Mouse (Mus musculus): ENCODE results near the gene Aknad1. TPM values are rescaled to one million over a fixed set of nuclear protein-coding genes. Genes with fewer than 3 reads are reported as not detected.

Gene Aknad1
- total RNA-seq (2021), result not detected

DNA sequence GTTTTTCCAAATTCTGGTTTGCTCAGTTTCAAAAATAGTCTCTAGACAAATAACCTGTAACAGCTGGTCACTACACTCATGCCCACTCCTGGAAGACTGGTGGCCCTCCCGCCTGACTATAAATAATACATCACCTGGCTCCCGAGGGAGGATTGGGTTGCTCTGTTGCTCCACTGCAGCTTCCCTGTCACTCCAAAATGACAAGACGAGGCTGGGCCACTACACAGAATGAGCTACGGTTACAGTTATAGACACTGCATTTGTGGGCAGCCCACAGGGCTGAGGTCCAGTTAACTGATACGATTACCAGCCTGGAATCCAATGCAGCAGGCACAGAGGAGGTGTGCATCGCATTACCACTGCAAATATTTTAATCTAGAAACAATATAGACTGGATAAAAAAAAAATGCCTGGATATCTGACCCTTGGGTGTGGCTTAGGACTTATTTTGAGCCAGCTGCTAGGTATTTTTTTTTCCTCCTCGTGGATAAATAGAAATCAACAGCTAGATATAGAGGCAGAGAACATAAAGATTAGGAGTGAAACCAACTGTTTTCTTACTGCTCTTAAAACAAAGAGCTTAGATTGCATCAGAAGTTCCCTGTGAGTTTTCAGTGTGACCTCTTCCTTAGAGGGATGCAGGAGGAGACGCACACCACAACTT lies at the start of gene Aknad1:
Gene Aknad1 (plus strand): TSS at position 614 of the 664 bp plus-strand sequence.
- intact Hi-C loops (cut with DNase I), result no loop called here
- DNase-seq (ENCODE audit: low spot score in 2 of 2), result no peak

DNA sequence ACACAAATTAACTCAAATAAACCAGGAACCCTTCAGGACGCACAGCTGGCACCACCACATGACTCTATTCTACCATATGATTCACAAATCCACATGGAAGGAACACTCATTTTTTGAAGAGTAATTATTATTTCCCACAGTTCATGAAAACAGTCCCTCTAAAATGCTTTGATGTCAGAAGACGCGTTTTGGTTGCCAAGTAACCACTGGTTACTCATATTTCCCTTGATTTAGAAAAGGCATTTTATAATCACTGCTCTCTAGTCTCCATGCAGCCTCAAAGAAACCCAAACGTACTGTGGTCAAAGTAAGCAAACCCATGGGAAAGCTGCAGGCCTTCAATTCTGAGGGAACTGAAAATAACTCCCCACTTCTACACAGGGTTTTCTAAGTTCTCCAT lies 49.5 kb upstream of the Aknad1 start:
- intact Hi-C loops (cut with DNase I), result no loop called here
- DNase-seq (ENCODE audit: low spot score in 2 of 2), result no peak

DNA sequence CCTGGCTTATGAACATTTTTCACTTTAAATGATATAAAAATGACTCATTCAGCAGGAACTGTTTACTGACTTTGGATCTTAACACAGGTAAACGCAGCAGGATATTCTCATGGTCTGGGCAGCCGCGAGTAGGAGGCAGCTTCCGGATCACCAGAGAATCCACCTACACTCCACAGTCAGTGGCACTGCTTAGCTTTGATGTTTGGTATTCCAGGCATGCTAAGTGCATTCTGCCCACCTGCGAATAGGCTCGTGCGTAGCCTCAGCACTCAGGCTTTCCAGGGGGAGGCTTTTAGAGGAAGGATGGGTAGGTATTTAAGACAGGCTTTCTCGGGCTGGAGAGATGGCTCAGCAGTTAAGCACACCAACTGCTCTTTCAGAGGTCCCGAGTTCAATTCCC lies 45.1 kb upstream of the Aknad1 start:
- peak; percentile 15 to 24 for DNase-seq (ENCODE audit: low spot score in 2 of 2)

DNA sequence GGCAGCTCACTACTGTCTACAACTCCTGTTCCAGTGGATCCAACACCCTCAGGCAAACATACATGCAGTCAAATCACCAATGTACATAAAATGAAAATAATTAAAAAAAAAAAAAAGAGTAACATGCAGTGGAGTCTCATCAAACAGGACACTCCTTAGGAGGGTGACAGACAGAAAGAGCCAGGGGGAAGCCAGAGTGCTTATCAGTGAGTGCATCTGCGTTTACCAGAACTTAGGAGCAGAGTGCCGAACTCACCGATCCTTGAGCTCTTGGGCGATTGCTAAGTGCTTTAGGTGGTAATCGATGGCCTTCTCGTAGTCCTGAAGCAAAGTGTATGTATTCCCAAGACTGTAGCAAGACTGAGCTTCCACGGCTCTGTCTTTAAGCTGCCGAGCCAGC lies 40.8 kb upstream of the Aknad1 start:
- intact Hi-C loops (cut with DNase I), result no loop called here

More for the DNA sequence above, 45.1 kb upstream of the Aknad1 start:
- intact Hi-C loops (cut with DNase I), result no loop called here

DNA sequence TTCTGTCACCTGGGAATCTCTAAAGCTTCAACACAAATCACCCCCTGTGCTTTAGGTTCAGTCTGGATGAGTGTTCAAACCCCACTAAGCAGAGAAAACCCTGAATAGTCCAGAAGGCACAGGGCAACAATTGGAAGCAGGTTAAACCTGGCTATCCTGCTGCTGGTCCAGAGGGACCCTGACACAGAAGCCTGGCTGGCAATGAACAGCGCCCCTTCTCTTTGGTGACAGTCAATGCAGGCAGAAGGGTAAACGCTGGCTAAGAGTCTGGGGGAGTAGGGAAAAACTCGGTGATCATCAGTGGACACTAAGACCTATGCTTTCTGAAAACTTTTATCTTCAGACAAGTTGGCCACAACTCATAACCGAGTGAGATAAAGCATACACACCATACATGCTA lies 39.7 kb upstream of the Aknad1 start:
- DNase-seq (ENCODE audit: low spot score in 2 of 2), result no peak
- intact Hi-C loops (cut with DNase I), result loop anchor here (2.0 to 10.0 kb wide), 2 partner anchors 71 to 215 kb away; partner anchors contain the start of gene Prpf38b

More for the DNA sequence above, 40.8 kb upstream of the Aknad1 start:
- DNase-seq (ENCODE audit: low spot score in 2 of 2), result no peak

DNA sequence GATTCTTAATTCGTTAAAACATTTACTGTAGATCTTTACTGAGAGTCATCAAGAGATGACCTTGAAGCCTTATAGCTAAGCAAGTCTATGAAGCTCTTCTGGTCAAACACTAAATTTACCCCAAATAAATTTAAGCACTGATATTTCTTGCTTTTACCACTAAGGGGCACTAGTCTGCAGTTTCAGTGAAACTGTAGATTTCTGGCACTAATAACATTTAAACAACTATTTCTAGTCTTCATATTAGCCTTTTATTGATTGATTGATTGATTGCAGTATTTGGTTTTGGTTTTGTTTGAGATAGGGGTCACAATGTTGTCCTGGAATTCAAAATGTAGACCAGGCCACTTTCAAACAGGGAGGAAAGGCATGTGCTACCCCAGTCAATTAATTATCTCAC lies 38.2 kb upstream of the Aknad1 start:
- intact Hi-C loops (cut with DNase I), result loop anchor here (2.0 to 10.0 kb wide), 2 partner anchors 70 to 214 kb away; partner anchors contain the start of gene Prpf38b

DNA sequence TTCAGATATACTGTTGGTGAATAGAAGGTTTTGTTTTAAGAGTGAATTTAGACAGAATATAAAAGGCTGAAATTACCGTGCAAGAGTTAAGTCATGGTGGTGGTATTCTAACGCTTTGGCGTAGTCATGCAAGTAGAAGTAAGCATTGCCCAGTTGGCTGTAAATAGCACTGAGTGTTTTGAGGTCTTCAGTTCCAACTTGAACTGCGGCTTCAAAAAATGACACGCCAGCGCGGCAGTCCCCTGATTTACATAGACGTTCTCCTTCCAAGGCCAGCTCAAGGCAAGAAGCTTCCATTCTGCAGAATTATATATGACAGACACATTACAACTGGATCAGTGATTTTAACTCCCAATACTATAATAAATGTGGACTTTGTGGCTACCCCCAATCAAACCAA lies 36.7 kb upstream of the Aknad1 start:
- no peak for DNase-seq (ENCODE audit: low spot score in 2 of 2)
- intact Hi-C loops (cut with DNase I), result loop anchor here (10.0 kb wide), 1 partner anchor 212 kb away; the partner anchor contains the start of gene Prpf38b

More for the DNA sequence above, 38.2 kb upstream of the Aknad1 start:
- DNase-seq (ENCODE audit: low spot score in 2 of 2), result no peak

DNA sequence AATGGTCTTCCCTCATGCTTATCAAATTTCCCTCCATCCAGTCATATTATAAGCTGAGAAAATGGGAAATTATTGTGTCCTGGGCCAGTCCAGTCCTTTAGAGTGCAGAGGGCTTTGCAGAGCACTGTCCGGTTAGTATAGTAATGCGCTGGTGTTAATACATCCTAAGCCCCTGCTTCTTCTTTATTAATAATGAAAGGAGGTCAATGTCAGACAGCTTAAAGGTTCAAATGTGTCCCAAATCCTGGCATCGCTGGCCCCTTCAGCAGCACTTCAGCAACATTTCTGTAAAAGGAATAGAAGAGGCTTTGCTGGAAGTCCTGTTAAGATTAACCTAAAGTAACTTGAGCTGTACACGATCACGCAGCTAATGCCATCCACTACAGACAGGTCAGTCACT lies 28.2 kb upstream of the Aknad1 start:
- intact Hi-C loops (cut with DNase I), result no loop called here
- DNase-seq (ENCODE audit: low spot score in 2 of 2), result no peak

DNA sequence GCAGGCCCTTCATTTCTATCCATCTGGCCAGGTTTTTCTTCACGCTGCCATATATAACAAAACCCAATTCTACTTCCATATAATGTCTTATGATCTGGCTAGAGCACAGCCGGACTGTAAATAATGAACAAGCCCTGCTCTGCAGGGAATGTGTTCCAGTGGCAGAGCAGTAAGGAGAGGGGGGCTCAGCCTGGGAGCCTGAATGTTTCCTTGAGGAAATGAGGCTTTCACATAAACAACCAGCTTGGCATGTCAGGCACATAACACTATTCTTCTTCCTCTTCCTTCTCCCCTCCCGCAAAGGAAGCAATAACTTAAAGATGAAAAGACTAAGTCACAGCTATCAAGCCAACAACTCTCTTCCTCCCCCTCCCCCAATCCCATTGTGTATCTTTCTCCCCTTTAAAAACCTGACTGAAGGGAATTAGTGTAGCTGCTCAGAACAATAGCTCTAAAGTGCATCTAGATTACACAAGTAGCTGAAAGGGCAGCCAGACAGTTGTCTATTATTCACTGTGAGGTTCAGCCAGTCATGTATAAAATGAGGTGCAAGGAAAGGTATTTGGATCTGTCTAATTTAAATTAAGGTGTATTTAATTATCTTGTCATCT lies 26.3 kb upstream of the Aknad1 start:
- DNase-seq (ENCODE audit: low spot score in 2 of 2), result no peak
- intact Hi-C loops (cut with DNase I), result no loop called here

DNA sequence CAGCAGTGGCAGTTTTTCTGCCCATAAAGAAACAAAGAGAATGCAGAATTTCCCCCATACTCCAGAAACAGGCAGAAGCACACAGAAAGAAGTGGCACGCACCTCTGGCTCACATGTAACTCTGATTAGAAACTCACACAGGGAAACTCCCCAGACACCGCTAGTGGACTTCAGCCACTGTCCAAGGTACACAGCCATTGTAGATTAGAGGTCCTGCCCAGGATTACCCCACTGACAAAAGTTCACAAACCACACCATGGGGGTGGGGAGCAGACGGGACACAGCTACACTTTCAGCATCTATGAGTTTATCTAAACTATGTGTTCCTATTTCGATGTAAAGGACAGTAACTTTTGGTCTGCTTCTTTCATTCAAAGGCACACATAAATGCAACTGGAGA lies 24.6 kb upstream of the Aknad1 start:
- intact Hi-C loops (cut with DNase I), result no loop called here
- no peak for DNase-seq (ENCODE audit: low spot score in 2 of 2)

DNA sequence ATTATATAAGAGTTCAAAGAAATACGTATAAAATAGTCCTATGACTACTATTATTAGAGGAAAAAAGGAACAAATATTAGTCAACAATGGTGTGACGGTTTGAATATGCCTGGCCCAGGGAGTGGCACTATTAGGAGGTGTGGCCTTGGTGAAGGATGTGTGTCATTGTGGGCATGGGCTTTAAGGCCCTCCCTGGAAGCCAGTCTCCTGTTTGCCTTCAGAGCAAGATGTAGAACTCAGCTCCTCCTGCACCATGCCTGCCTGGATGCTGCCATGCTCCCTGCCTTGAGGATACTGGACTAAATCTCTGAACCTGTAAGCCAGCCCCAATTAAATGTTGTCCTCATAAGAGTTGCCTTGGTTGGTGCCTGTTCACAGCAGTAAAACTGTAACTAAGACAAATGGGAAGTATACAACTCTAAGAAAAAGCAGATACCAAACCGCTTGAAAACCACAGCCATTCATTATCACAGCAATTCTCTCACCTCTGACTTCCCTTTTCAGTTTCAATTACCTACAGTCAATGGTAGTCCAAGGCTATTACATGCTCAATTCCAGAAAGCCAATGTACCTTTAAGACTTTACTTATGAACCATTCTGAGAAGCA lies 21.5 kb upstream of the Aknad1 start:
- intact Hi-C loops (cut with DNase I), result no loop called here
- no peak for DNase-seq (ENCODE audit: low spot score in 2 of 2)

DNA sequence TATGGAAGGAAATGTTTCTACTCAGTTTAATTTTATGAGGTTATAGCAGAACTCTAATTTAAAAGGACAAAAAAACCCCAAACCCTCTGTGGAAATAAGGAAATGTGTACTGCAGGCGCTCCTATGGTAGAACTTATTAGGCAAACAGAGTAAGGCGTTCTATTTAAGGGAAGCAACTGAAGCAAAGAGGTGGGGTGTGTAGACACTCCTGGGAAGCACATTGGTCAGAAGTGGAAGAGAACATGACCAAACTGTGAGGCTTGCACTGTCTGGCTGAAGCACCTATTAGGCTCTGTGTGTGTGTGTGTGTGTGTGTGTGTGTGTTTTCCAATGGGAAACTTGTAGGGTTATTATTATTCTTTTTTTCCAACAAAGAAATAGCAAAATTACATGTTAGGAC lies 20.1 kb upstream of the Aknad1 start:
- DNase-seq (ENCODE audit: low spot score in 2 of 2), result no peak
- intact Hi-C loops (cut with DNase I), result no loop called here

DNA sequence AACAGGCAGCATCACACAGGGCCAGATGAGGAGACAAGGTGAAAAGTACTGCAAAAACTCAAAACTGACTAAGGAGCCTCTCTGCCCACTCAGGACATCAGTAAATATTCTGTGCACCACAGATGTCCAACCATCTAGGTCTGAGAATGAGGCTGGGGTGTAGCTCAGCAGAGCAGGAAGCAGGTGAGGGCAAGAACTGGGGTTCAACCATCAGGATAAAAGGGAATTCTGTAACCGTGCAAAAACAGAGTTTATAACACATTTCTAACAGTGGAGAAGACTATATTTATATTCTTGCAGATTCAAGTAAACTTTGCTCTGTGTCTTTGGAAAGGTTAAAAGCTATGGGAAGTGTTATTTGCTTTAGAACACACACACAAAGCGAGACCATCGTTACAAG lies 19.7 kb upstream of the Aknad1 start:
- DNase-seq (ENCODE audit: low spot score in 2 of 2), result no peak
- intact Hi-C loops (cut with DNase I), result loop anchor here (5.0 to 10.0 kb wide), 2 partner anchors 53 to 345 kb away; no protein-coding TSS in a partner anchor

DNA sequence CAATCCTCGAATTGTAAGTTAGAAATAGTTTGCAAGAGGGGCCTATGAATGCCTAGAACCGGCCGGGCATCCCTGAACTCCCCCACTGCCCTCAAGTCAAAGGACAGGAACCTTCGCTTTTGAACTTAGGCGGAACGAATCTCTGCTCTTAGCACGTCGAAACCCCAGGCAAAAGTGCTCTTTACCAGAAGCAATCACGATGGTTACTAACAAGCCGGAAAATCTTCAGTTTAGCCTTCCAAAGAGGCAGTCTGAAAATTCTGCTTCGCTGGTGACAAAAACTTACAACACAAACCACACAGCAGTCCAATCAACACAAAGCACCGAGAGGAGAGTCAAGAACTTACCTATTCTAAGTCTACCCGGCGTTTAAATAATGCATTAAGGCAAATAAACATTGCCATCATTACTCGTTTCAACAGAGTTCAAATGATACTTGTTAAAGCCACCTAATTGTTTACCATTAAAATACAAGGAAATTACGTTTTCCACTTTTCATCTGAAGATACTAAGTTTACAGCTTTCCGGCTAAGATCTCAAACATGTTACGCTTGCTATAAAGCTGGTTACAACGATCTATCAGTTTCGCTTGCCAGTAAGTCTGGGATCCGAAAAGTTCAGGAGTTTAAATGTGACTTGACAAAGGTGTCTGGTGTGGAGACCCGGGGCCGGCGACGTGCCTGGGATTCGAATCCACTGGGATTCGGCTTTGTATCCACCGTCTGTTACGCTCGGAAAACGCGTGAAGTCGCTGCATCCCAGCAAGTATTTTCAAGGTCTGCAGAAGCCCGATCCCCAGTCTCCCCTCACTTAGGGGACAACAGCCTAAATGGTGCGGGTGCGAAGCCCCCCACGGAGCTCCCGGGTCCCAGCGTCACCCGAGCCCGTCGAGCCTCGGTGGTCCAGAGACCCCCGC lies 18.1 kb upstream of the Aknad1 start:
- DNase-seq (ENCODE audit: low spot score in 2 of 2), result peak; percentile 37 to 39
- intact Hi-C loops (cut with DNase I), result loop anchor here (5.0 to 10.0 kb wide), 2 partner anchors 51 to 343 kb away; no protein-coding TSS in a partner anchor

DNA sequence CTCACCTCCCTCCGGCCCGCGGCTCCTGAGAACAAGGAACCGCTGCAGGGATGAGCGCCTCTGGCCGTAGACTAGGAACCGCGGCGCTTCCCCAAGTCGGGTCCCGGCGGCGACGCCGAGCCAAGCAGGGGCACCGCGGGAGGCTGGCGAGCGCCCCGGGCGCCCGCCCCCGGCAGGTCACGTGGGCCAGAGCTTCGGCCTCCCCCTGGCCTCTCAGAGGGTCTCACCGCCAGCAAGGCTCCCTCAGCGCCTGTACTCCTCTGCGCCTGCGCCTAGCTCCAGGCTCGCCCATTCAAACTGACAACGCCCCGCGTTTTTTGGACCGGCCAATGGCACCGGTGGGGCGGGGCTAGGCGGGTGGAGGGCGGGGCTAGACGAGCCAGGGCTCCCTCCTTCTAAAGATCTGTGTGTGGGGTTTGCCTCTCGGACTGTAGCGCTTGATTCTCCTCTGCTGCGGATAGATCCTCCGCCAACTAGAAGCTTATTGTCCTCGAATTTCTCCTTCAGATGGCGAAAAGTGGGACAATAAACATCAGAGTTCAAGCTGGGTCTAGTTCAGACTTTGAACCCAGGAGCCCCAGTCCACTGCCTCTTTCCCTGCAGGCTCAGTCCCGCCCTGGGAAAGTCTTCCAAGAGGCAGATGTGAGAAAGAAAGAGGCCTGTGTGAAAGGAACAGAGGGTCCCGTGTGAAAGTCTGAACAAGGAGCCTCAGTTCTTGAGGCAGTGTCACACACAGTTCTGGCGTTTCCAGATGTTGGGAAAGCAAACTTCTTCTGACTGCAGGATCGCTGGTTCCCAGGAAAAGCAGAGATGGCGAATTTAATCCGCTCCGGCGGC lies 17.2 kb upstream of the Aknad1 start, which contains the start of gene Gpsm2:
Gene Gpsm2 (minus strand): TSS at position 274 of the 837 bp plus-strand sequence.
- peak; percentile 94 to 96 for DNase-seq (ENCODE audit: low spot score in 2 of 2)
- intact Hi-C loops (cut with DNase I), result loop anchor here (5.0 to 10.0 kb wide), 2 partner anchors 50 to 343 kb away; no protein-coding TSS in a partner anchor

DNA sequence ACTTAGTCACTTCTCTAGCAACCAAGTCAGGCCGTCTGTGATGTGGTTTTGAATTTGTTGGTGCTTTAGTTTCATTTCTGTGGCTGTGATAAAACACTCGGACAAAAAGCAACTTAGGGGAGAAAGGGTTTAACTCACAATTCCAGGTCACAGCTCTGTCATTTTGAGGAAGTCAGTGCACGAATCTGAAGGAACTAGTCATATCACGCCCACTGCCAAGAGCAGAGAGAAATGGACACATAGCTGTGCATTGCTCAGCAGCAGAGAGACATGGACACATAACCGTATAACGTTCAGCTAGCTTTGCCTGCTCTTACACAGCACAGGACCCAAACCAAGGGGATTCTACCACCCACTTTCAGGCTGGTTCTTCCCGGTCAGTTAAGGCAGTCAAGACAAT lies 13.0 kb upstream of the Aknad1 start:
- DNase-seq (ENCODE audit: low spot score in 2 of 2), result no peak
- intact Hi-C loops (cut with DNase I), result loop anchor here (10.0 kb wide), 1 partner anchor 338 kb away; no protein-coding TSS in a partner anchor

DNA sequence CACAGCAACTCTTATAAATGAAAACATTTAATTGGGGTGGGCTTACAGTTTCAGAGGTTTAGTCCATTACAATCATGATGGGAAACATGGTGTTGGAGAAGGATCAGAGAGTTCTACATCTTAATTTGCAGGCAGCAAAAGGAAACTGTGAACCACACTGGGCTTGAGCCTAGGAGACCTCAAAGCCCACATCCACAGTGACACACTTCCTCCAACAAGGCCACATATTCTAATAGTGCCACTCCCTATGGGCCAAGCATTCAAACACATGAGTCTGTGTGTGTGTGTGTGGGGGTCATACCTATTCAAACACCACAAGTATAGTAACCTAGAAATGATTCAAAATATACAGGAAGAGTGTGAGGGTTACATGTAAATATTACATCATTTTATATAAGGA lies 12.1 kb upstream of the Aknad1 start:
- no peak for DNase-seq (ENCODE audit: low spot score in 2 of 2)
- intact Hi-C loops (cut with DNase I), result loop anchor here (10.0 kb wide), 1 partner anchor 337 kb away; no protein-coding TSS in a partner anchor

DNA sequence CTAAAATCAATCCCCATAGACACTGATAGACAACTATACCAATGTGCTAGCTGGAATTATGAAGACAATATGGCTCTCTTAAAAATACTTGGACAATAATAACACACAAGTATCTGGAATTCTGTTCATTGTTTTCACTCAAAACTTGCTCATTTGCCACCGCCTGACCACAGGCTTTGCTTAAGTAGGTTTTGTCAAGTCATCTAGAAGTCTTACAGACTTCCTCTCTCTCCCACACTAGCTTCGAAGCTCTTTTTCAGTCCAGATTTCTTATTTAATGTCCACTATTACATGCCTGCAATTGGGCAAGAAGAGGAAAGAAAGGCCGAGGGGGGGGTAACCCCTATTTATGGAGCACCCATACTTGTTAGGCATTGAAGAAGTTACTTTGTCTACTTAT lies 11.7 kb upstream of the Aknad1 start:
- DNase-seq (ENCODE audit: low spot score in 2 of 2), result no peak
- intact Hi-C loops (cut with DNase I), result loop anchor here (10.0 kb wide), 1 partner anchor 337 kb away; no protein-coding TSS in a partner anchor

Data from left cerebral cortex, postnatal 36 days (tissue).